Mouse (Mus musculus) lung, adult 2 months (tissue): ENCODE measurements around the gene Nme6. TPM values are rescaled to one million over a fixed set of nuclear protein-coding genes. Genes with fewer than 3 reads are reported as not detected.

Source experiments
- DNase-seq: peaks from one replicate; pipeline ENCODE4 v3.0.0; 2022
- H3K4me1 ChIP-seq: fragments of 200-500 bp; 2 replicates; pipeline ENCODE4 v1.6.1; 2011; ENCODE audit warnings: low read length; ENCODE audit not compliant: control insufficient read depth, insufficient read depth
- H3K4me3 ChIP-seq: fragments of 200-500 bp; replicated peaks from 2 replicates; pipeline ENCODE3; 2011; ENCODE audit warnings: low read depth, mild to moderate bottlenecking, control low read depth, low read length; ENCODE audit errors: extremely low read depth
- CTCF ChIP-seq: fragments of 200-500 bp; IDR thresholded peaks from 2 replicates; pipeline ENCODE4 v1.5.1; 2011; ENCODE audit warnings: mild to moderate bottlenecking, low read length, control low read depth; ENCODE audit not compliant: insufficient read depth
- POLR2A ChIP-seq: fragments of 200-500 bp; IDR thresholded peaks from 2 replicates; pipeline ENCODE4 v1.6.1; 2011; ENCODE audit warnings: low read depth, mild to moderate bottlenecking, control low read depth, low read length, borderline replicate concordance; ENCODE audit errors: extremely low read depth
- WGBS: fragments of 180-500 bp; shearing (Covaris S2); methylation state at CpG from one replicate; pipeline ENCODE4 v1.1.7; 2018; 5-methylcytosine and 5-hydroxymethylcytosine counted together
- polyA plus RNA-seq: library from polyadenylated mRNA; depleted of rRNA; stranded (reverse); fragments of >200 nt; gene quantifications from 2 replicates; pipeline ENCODE4 v1.2.3, GENCODE M21; 2012; rRNA removed

Gene Nme6
- polyA plus RNA-seq, 1 experiment: 18.0 TPM

GRCm38 (mm10) chr9:109870983-109871572 is 38.5 kb downstream of the Nme6 start:
- 34% methylated on average over 6 of the region's 6 CpGs for WGBS
- Histone ChIP-seq H3K4me1 (no peaks in the 10 kb centered on the region), H3K4me3 (no peak overlapping the region)
- no peak for TF ChIP-seq POLR2A
- TF ChIP-seq CTCF: no peak
- DNase-seq: no peak

GRCm38 (mm10) chr9:109874797-109875691 is 42.5 kb downstream of the Nme6 start, which contains the start of gene Cdc25a:
Gene Cdc25a (plus strand): TSS chr9:109875579.
- 0 out of 2 replicates have a peak, but pooled peaks cover 2% of the 10 kb centered on the region for H3K4me1 ChIP-seq
- 5% methylated on average over 33 of the region's 33 CpGs for WGBS
- TF ChIP-seq POLR2A (peak; percentile 14; the same call in 1 of the 2 replicates), CTCF (peak; percentile 26; the same call in 1 of the 2 replicates)
- H3K4me3 ChIP-seq: peak within 1 kb of the TSS; percentile 87
- peak; percentile 98 for DNase-seq

GRCm38 (mm10) chr9:109875695-109876601 is 43.4 kb downstream of the Nme6 start:
- WGBS: under 1% methylated on average over 76 of the region's 76 CpGs
- H3K4me1 ChIP-seq: 0 out of 2 replicates have a peak, but pooled peaks cover 2% of the 10 kb centered on the region
- DNase-seq: no peak
- peak overlapping the region; percentile 87 for H3K4me3 ChIP-seq
- TF ChIP-seq POLR2A: 0 out of 2 replicates have a peak, but pooled peaks have one; percentile 12
- TF ChIP-seq CTCF: no peak

- H3K4me3 ChIP-seq: no peak overlapping the region
- TF ChIP-seq CTCF (no peak), POLR2A (no peak)
- H3K4me1 ChIP-seq: 0 out of 2 replicates have a peak, but pooled peaks cover 2% of the 10 kb centered on the region
- no peak for DNase-seq
- WGBS: 14% methylated on average over 3 of the region's 3 CpGs
Measured at GRCm38 (mm10) chr9:109876756-109877155, 44.2 kb downstream of the Nme6 start.

- WGBS: 92% methylated on average over 5 of the region's 5 CpGs
- no peak for TF ChIP-seq CTCF
- H3K4me3 ChIP-seq: no peak overlapping the region
- DNase-seq: no peak
- H3K4me1 ChIP-seq: 0 out of 2 replicates have a peak, but pooled peaks cover 2% of the 10 kb centered on the region
Measured at GRCm38 (mm10) chr9:109877666-109878065, 45.1 kb downstream of the Nme6 start.

GRCm38 (mm10) chr9:109879305-109879704 is 46.8 kb downstream of the Nme6 start:
- Histone ChIP-seq H3K4me3 (no peak overlapping the region), H3K4me1 (0 out of 2 replicates have a peak, but pooled peaks cover 2% of the 10 kb centered on the region)
- TF ChIP-seq POLR2A (no peak), CTCF (no peak)
- WGBS: 93% methylated on average over 1 of the region's 1 CpGs
- no peak for DNase-seq

GRCm38 (mm10) chr9:109886259-109886658 is 53.7 kb downstream of the Nme6 start:
- H3K4me1 ChIP-seq: no peaks in the 10 kb centered on the region
- no peak overlapping the region for H3K4me3 ChIP-seq
- no peak for TF ChIP-seq CTCF
- no peak for TF ChIP-seq POLR2A
- whole genome bisulfite sequencing: 72% methylated on average over 4 of the region's 4 CpGs
- DNase-seq: no peak

- WGBS: 92% methylated on average over 5 of the region's 5 CpGs
- DNase-seq: no peak
- Histone ChIP-seq H3K4me3 (no peak overlapping the region), H3K4me1 (no peaks in the 10 kb centered on the region)
- TF ChIP-seq POLR2A: no peak
- no peak for TF ChIP-seq CTCF
Measured at GRCm38 (mm10) chr9:109887321-109887720, 54.8 kb downstream of the Nme6 start.

- TF ChIP-seq CTCF: no peak
- no peak for TF ChIP-seq POLR2A
- DNase-seq: no peak
- Histone ChIP-seq H3K4me1 (no peaks in the 10 kb centered on the region; the same call in 1 of the 2 replicates), H3K4me3 (no peak overlapping the region)
- WGBS: 85% methylated on average over 8 of the region's 8 CpGs
Measured at GRCm38 (mm10) chr9:109891501-109891900, 59.0 kb downstream of the Nme6 start.

Other genes with a start within 250 kb of the Nme6 start
- gene Fbxw24, start 206.7 kb upstream of the Nme6 start, polyA plus RNA-seq: not detected in 2 replicates
- not detected in 2 replicates for gene Fbxw25, start 168.1 kb upstream of the Nme6 start, polyA plus RNA-seq
- gene Fbxw18, start 130.0 kb upstream of the Nme6 start, polyA plus RNA-seq: not detected in 2 replicates
- not detected in 2 replicates for gene Fbxw26, start 86.7 kb upstream of the Nme6 start, polyA plus RNA-seq
- gene Fbxw27, start 42.1 kb upstream of the Nme6 start, polyA plus RNA-seq: not detected in 2 replicates
- gene Spink8, start 20.5 kb upstream of the Nme6 start, polyA plus RNA-seq: not detected in 2 replicates
- gene Camp, start 16.9 kb downstream of the Nme6 start, polyA plus RNA-seq: 0.17 and 3.1 TPM in 2 replicates
- 3.3 and 3.7 TPM in 2 replicates for gene Cdc25a, start 42.8 kb downstream of the Nme6 start, polyA plus RNA-seq
- gene Map4, start 98.7 kb downstream of the Nme6 start, polyA plus RNA-seq: 253 and 275 TPM in 2 replicates